Mouse (Mus musculus) embryonic fibroblast, embryonic 13.5 days (primary cell): ENCODE data around the gene Tex50. TPM values are rescaled to one million over a fixed set of nuclear protein-coding genes. Genes with fewer than 3 reads are reported as not detected.

Source experiments
- H3K27ac ChIP-seq: 2 replicates; pipeline ENCODE4 v1.5.1; 2012; ENCODE audit warnings: low read length, control low read depth, inconsistent platforms; ENCODE audit not compliant: insufficient read depth
- H3K4me1 ChIP-seq: 2 replicates; pipeline ENCODE4 v1.6.1; 2011; ENCODE audit warnings: low read length; ENCODE audit not compliant: control insufficient read depth, insufficient read depth
- H3K4me3 ChIP-seq: 2 replicates; pipeline ENCODE4 v1.5.1; 2011; ENCODE audit warnings: mild to moderate bottlenecking, control low read depth, low read length; ENCODE audit not compliant: insufficient read depth
- CTCF ChIP-seq: IDR thresholded peaks from 2 replicates; pipeline ENCODE4 v1.5.1; 2011; ENCODE audit warnings: mild to moderate bottlenecking, control low read depth, low read length, moderate library complexity, borderline replicate concordance; ENCODE audit not compliant: insufficient read depth
- POLR2A ChIP-seq: IDR thresholded peaks from 2 replicates; pipeline ENCODE4 v1.6.1; 2011; ENCODE audit warnings: low read depth, mild to moderate bottlenecking, control low read depth, low read length, moderate library complexity
- polyA plus RNA-seq: library from polyadenylated mRNA; stranded (reverse); fragments of >200 nt; gene quantifications from 2 replicates; pipeline ENCODE4 v1.2.4, GENCODE M21; 2011; ENCODE audit warnings: low read depth; ENCODE audit not compliant: missing spikeins, insufficient read length

The Tex50 gene
- polyA plus RNA-seq, 1 experiment, result not detected

DNA sequence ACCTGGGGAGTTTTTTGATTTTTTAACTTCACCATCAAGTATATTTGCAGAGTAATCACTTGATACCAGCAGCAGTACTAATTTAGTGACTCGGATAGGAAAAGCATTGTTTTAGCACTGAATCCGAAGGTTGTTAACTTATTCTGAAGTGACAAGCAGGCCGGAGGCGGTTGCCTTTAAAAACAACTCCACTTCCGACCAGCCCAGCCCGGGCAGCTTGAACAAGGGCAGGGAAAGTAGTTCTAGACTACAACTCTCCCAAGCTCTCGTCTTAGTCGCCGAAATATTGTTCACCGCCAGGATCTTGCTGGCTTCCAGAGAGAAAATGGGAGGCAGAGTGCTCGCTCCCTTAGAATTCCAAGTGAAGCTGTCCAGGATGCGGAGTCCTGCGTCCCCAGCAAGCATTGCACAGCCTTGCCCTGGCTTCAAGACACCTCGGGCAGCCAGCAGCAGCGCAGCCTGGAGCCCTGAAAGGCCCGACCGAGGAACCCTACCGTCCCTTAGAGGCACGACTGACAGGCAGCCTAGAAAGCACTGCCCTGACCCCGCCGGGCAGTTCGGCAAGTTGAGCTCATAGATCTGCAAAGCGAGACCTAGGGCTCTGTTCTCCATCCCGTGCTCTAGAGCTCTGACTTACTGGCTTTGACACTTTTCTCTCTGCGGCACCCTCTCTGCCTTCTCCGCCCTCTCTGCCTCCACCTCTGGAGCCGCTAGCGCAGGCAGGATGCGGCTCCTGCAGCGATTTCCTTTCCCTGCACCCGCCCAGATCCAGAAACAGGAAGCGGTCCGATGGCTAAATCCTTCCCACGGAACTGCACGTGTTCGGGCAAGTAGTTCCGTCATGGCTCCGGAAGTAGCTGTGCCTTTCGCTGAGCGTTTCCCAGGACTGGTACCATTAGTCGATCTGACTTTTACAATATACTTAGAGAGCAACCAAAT lies 28.1 kb downstream of the Tex50 start, which contains the start of gene Klhl20:
TSS of gene Klhl20 (minus strand) at position 786 of the 939 bp plus-strand sequence.
- peak within 1 kb of the TSS; percentile 68; the same call in 1 of the 2 replicates for H3K27ac ChIP-seq
- TF ChIP-seq POLR2A (peak; percentile 97), CTCF (no peak)
- peaks cover 5% of the 10 kb centered on the region for H3K4me1 ChIP-seq
- H3K4me3 ChIP-seq, result peak within 1 kb of the TSS; percentile 91

DNA sequence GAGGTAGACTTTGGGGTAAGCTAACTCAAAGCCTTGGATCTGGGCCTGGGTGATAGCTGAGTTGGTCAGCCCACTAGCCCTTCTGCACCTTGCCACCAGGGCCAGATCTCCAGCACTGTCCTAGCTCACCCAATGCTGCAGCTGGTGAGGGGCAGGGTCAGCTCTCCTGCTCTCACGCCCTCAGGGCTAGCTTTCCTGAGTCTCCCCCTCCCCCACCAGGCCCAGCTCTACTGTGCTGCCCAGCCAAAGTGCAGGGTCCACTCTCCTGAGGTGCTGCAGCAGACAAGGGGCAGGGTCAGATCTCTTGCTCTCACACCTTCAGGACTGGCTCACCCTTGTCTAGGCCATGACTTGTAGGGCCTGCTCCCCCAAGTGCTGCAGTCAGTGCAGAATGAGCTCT lies 32.7 kb downstream of the Tex50 start:
- TF ChIP-seq CTCF, result no peak
- TF ChIP-seq POLR2A, result no peak
- Histone ChIP-seq H3K27ac (no peak overlapping the region), H3K4me3 (no peak overlapping the region), H3K4me1 (peaks cover 5% of the 10 kb centered on the region)

DNA sequence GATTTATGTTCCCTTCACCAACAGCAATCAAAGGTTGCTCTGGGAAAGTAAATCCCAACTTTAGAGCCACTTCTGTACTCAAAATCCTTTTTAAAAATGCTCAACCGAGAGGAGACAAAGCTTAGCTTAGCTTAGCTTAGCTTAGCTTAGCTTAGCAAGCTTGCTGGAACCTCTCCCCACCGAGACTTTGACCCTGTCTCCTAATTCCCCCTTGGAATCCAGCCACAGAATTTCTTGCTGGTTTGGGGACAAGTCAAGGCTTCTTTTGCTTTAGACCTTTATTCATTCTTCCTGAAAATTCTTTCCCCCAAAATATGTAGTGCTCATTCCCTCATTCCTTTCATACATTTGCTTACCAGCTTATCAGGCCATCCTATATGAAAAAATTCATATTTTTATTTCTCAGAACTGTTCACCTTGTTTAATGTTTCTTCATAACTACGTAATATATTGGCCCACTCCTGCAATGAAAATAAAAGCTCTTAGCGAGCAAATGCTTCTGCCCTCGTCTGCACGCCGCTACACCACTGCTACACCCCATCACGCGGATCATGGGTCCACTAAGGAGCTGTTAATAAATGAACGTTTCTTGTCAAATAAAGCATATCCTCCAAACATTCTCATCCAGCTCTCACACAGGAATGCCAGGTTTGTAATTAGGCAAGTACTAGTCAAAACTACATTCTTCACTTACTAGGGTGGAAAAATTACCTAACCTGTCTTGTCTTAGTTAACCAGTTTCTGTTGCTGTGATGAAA lies 36.3 kb downstream of the Tex50 start:
- Histone ChIP-seq H3K4me1 (no peaks in the 10 kb centered on the region), H3K4me3 (no peak overlapping the region), H3K27ac (no peak overlapping the region)
- TF ChIP-seq POLR2A (no peak), CTCF (no peak)

DNA sequence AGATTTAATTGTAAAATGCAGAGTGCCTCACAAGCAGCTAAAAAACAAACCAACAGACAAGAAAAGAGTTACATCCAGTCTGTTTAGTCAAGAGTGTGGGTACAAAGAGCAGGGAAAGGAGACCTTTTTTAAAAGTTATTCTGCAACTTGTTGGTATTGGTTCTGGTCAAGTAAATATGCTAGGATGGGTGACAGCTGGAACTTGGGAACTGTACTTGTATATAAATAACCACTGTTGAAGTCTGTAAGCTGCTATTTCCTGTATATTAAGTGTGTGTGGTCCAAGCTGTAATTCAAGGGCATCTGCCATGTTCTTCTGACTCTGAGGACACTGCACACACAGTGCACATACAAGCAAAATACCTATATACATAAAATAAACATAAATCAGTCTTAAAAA lies 44.5 kb downstream of the Tex50 start:
- no peak overlapping the region for H3K4me3 ChIP-seq
- H3K4me1 ChIP-seq, result no peaks in the 10 kb centered on the region
- H3K27ac ChIP-seq, result no peak overlapping the region
- no peak for TF ChIP-seq CTCF
- no peak for TF ChIP-seq POLR2A

DNA sequence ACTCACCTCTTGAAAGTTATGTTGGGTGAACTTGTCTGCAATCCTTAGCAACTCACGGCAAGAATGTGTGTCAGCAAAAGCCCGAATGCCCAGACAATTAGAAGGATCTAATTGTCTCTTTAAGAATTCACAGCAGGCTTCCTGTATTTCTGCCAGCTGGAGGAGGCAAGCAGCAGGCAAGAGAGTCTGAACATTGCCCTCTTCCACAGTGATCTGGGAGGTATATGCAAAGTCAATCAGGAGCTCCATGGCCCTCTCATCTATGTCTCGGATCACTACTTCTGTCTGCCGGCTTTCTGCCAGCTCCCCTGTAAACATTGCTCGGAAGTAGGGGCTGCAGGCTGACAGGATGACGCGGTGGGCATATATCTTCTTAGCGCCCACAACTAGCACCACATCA lies 49.9 kb downstream of the Tex50 start:
- no peaks in the 10 kb centered on the region for H3K4me1 ChIP-seq
- H3K27ac ChIP-seq, result no peak overlapping the region
- H3K4me3 ChIP-seq, result no peak overlapping the region
- TF ChIP-seq CTCF (no peak), POLR2A (no peak)

Other genes with a start within 250 kb of the Tex50 start
- gene Serpinc1, start 180.7 kb downstream of the Tex50 start, polyA plus RNA-seq, result 0.55 and 0.70 TPM in 2 replicates
- 9.6 and 11.2 TPM in 2 replicates for gene Zbtb37, start 124.5 kb downstream of the Tex50 start, polyA plus RNA-seq
- 16.8 and 22.8 TPM in 2 replicates for gene Dars2, start 88.7 kb downstream of the Tex50 start, polyA plus RNA-seq
- gene Cenpl, start 88.6 kb downstream of the Tex50 start, polyA plus RNA-seq, result 7.2 and 11.3 TPM in 2 replicates
- gene Klhl20, start 27.8 kb downstream of the Tex50 start, polyA plus RNA-seq, result 24.5 and 29.0 TPM in 2 replicates
- gene Ankrd45, start 16.6 kb downstream of the Tex50 start, polyA plus RNA-seq, result 0.37 and 0.38 TPM in 2 replicates
- 160 and 203 TPM in 2 replicates for gene Prdx6, start 91.9 kb upstream of the Tex50 start, polyA plus RNA-seq
- gene Tnfsf4, start 236.1 kb upstream of the Tex50 start, polyA plus RNA-seq, result 0.27 TPM in 1 of 2 replicates, not detected in the other